In the genomic region with DNA sequence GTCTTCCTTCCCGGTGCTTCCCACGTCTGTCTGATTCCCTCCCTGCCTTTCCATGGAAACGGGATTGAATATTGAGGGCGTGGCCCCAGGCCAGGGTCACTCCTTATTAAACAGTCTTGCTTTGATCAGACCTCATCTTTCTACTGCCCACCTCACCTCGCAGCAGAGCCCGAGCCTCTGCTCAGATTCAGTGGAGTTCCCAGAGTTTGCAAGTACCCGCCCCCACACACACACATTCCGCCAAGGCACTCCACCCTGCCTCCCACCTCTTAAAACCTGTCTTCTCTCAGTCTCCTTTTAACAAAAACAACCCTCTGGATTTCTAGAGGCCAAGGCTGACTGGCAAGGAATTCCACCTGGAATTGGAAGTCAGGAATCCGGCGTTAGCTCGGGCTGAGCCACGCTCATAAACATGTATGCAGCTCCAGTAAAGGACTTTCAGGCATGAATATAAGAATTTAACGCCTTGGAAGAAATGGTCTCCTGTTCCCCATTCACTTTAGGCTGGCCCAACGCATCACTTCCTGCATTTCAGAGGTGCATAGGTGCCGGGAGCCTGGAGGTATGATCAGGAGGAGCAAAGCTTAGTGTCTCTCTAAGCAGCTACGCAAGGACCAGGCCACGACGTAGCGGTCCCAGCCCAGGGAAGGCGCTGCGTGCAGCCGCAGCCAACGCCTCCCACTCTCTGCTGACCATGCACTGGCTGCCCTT, we compare ENCODE assay signal across 7 mouse cellular contexts. TPM values are rescaled to one million over a fixed set of nuclear protein-coding genes. Genes with fewer than 3 reads are reported as not detected.
DNase-seq lines count a peak whose midpoint lies in the region; ATAC-seq and TF ChIP-seq lines count a peak whose summit lies in the region.

No protein-coding gene starts in this region.

- ATAC-seq in hindbrain, postnatal 0 days: 0 out of 2 replicates have a peak, but pooled peaks have one; percentile 7
- ATAC-seq in neural tube, embryonic 11.5 days (ENCODE audit: insufficient read depth, low FRiP score, low TSS enrichment): no peak

- H3K4me3 ChIP-seq in forebrain, embryonic 10.5 days: peak overlapping the region; percentile 57
- peak overlapping the region; percentile 41 for H3K4me3 ChIP-seq in hindbrain, postnatal 0 days (ENCODE audit: low read length)
- H3K4me3 ChIP-seq in neural tube, embryonic 11.5 days (ENCODE audit: low read depth, low read length): peak overlapping the region; percentile 37
- no peak overlapping the region for H3K4me3 ChIP-seq in thymus, adult 2 months (ENCODE audit: control insufficient read depth, insufficient read depth, low read length)

- TF ChIP-seq CTCF in hindbrain, postnatal 0 days (IDR thresholded peaks at IDR 0.05; ENCODE audit: low read depth): no peak
- TF ChIP-seq CTCF in thymus, adult 2 months (IDR thresholded peaks at IDR 0.05; ENCODE audit: borderline replicate concordance, control insufficient read depth, extremely low read depth, insufficient read depth, low read length, poor library complexity): no peak

- TF ChIP-seq POLR2A in thymus, adult 2 months (IDR thresholded peaks at IDR 0.05; ENCODE audit: control insufficient read depth, extremely low read depth, insufficient read depth, low read length, poor library complexity): no peak

- H3K27ac ChIP-seq in forebrain, embryonic 10.5 days: no peak overlapping the region
- no peak overlapping the region; the same call in 1 of the 2 replicates for H3K27ac ChIP-seq in hindbrain, postnatal 0 days
- no peak overlapping the region for H3K27ac ChIP-seq in neural tube, embryonic 11.5 days (ENCODE audit: low read depth, low read length)
- H3K27ac ChIP-seq in thymus, adult 2 months (ENCODE audit: control insufficient read depth, insufficient read depth, low read length): no peak overlapping the region

- peak overlapping the region; percentile 48; the same call in 1 of the 2 replicates for H3K9ac ChIP-seq in hindbrain, postnatal 0 days (replicated peaks; ENCODE audit: low read length)
- no peak overlapping the region for H3K9ac ChIP-seq in neural tube, embryonic 11.5 days (ENCODE audit: low read length)

- H3K4me2 ChIP-seq in hindbrain, postnatal 0 days (ENCODE audit: low read depth, low read length): peak overlapping the region; percentile 86
- H3K4me2 ChIP-seq in neural tube, embryonic 11.5 days (ENCODE audit: low read depth): peak overlapping the region; percentile 73

- H3K27me3 ChIP-seq in forebrain, embryonic 10.5 days (ENCODE audit: poor library complexity, severe bottlenecking): peaks cover 93% of the 10 kb centered on the region
- peaks cover 9% of the 10 kb centered on the region for H3K27me3 ChIP-seq in hindbrain, postnatal 0 days (ENCODE audit: insufficient read depth, low read length)
- peaks cover 67% of the 10 kb centered on the region for H3K27me3 ChIP-seq in neural tube, embryonic 11.5 days (ENCODE audit: control insufficient read depth, insufficient read depth, low read length)
- H3K27me3 ChIP-seq in thymus, adult 2 months (ENCODE audit: control insufficient read depth, insufficient read depth, low read length): peaks cover 35% of the 10 kb centered on the region

- DNase-seq in ovary, adult 18-20 months (ENCODE audit: low spot score): peak; percentile 22
- DNase-seq in ovary, postnatal 14 days (ENCODE audit: low spot score): no peak
- peak; percentile 28 for DNase-seq in forebrain, embryonic 10.5 days (ENCODE audit: extremely low spot score, low spot score)
- DNase-seq in hindbrain, postnatal 0 days (ENCODE audit: low spot score): no peak
- peak; percentile 43 for DNase-seq in neural tube, embryonic 11.5 days (ENCODE audit: low spot score)
- DNase-seq in natural killer cell, adult 2 months (ENCODE audit: low spot score in 2 of 2): no peak
- DNase-seq in thymus, adult 2 months: no peak

- no peaks in the 10 kb centered on the region for H3K36me3 ChIP-seq in forebrain, embryonic 10.5 days (replicated peaks)
- H3K36me3 ChIP-seq in hindbrain, postnatal 0 days (ENCODE audit: insufficient read depth, low read length): no peaks in the 10 kb centered on the region
- H3K36me3 ChIP-seq in neural tube, embryonic 11.5 days (ENCODE audit: control insufficient read depth, insufficient read depth, low read length): no peaks in the 10 kb centered on the region
- H3K36me3 ChIP-seq in thymus, adult 2 months (ENCODE audit: control insufficient read depth, insufficient read depth, low read length): no peaks in the 10 kb centered on the region

- H3K4me1 ChIP-seq in forebrain, embryonic 10.5 days: peaks cover 57% of the 10 kb centered on the region
- H3K4me1 ChIP-seq in hindbrain, postnatal 0 days (ENCODE audit: insufficient read depth, low read length): peaks cover 29% of the 10 kb centered on the region
- H3K4me1 ChIP-seq in neural tube, embryonic 11.5 days (ENCODE audit: control insufficient read depth, insufficient read depth, low read length): peaks cover 11% of the 10 kb centered on the region
- H3K4me1 ChIP-seq in thymus, adult 2 months (replicated peaks; ENCODE audit: control insufficient read depth, insufficient read depth, low read length): peaks cover 11% of the 10 kb centered on the region

- H3K9me3 ChIP-seq in forebrain, embryonic 10.5 days: no peaks in the 10 kb centered on the region
- H3K9me3 ChIP-seq in hindbrain, postnatal 0 days (ENCODE audit: low read length): no peaks in the 10 kb centered on the region
- no peaks in the 10 kb centered on the region for H3K9me3 ChIP-seq in neural tube, embryonic 11.5 days (ENCODE audit: control insufficient read depth, low read length)

- 3% methylated on average over 23 of the region's 23 CpGs for WGBS in forebrain, embryonic 10.5 days
- 8% methylated on average over 23 of the region's 23 CpGs for WGBS in hindbrain, postnatal 0 days
- 2% methylated on average over 23 of the region's 23 CpGs for WGBS in neural tube, embryonic 11.5 days
- 15% methylated on average over 23 of the region's 23 CpGs for WGBS in thymus, adult 2 months

RNA-seq across cellular contexts. Expression of gene Rpp25, which starts 0.8 kb away (rescaled TPM):
- polyA plus RNA-seq in forebrain, embryonic 10.5 days (2016; fragmentation: Nextera tagmentation; extraction: Ambion mirVana): 1.2 and 1.4 TPM in 2 replicates
- total RNA-seq in hindbrain, postnatal 0 days (2014; rRNA removed): 11.7 and 19.6 TPM in 2 replicates
- 15.2 and 17.0 TPM in 2 replicates for polyA plus RNA-seq in hindbrain, postnatal 0 days (2015; fragmentation: Nextera tagmentation; extraction: Ambion mirVana)
- polyA plus RNA-seq in neural tube, embryonic 11.5 days (2014; fragmentation: Nextera tagmentation; extraction: Ambion mirVana): 8.7 and 8.8 TPM in 2 replicates
- polyA plus RNA-seq in thymus, adult 2 months (2012; rRNA removed): 0.26 and 0.75 TPM in 2 replicates

RNA-seq across cellular contexts. Expression of gene Cox5a, which starts 18.0 kb away (rescaled TPM):
- polyA plus RNA-seq in forebrain, embryonic 10.5 days (2016; fragmentation: Nextera tagmentation; extraction: Ambion mirVana): 686 and 693 TPM in 2 replicates
- total RNA-seq in hindbrain, postnatal 0 days (2014; rRNA removed): 212 and 237 TPM in 2 replicates
- 1,238 and 1,244 TPM in 2 replicates for polyA plus RNA-seq in hindbrain, postnatal 0 days (2015; fragmentation: Nextera tagmentation; extraction: Ambion mirVana)
- 688 and 702 TPM in 2 replicates for polyA plus RNA-seq in neural tube, embryonic 11.5 days (2014; fragmentation: Nextera tagmentation; extraction: Ambion mirVana)
- 376 and 397 TPM in 2 replicates for polyA plus RNA-seq in thymus, adult 2 months (2012; rRNA removed)

RNA-seq across cellular contexts. Expression of gene Fam219b, which starts 34.3 kb away (rescaled TPM):
- polyA plus RNA-seq in forebrain, embryonic 10.5 days (2016; fragmentation: Nextera tagmentation; extraction: Ambion mirVana): 17.7 and 18.7 TPM in 2 replicates
- 14.6 and 21.5 TPM in 2 replicates for total RNA-seq in hindbrain, postnatal 0 days (2014; rRNA removed)
- 22.2 and 23.2 TPM in 2 replicates for polyA plus RNA-seq in hindbrain, postnatal 0 days (2015; fragmentation: Nextera tagmentation; extraction: Ambion mirVana)
- 15.9 and 18.2 TPM in 2 replicates for polyA plus RNA-seq in neural tube, embryonic 11.5 days (2014; fragmentation: Nextera tagmentation; extraction: Ambion mirVana)
- 9.8 and 10.4 TPM in 2 replicates for polyA plus RNA-seq in thymus, adult 2 months (2012; rRNA removed)

RNA-seq across cellular contexts. Expression of gene Scamp5, which starts 35.2 kb away (rescaled TPM):
- 12.9 and 15.5 TPM in 2 replicates for polyA plus RNA-seq in forebrain, embryonic 10.5 days (2016; fragmentation: Nextera tagmentation; extraction: Ambion mirVana)
- 366 and 375 TPM in 2 replicates for total RNA-seq in hindbrain, postnatal 0 days (2014; rRNA removed)
- 154 and 163 TPM in 2 replicates for polyA plus RNA-seq in hindbrain, postnatal 0 days (2015; fragmentation: Nextera tagmentation; extraction: Ambion mirVana)
- 13.2 and 15.0 TPM in 2 replicates for polyA plus RNA-seq in neural tube, embryonic 11.5 days (2014; fragmentation: Nextera tagmentation; extraction: Ambion mirVana)
- polyA plus RNA-seq in thymus, adult 2 months (2012; rRNA removed): 9.3 and 12.1 TPM in 2 replicates

RNA-seq across cellular contexts. Expression of gene Mpi, which starts 49.5 kb away (rescaled TPM):
- polyA plus RNA-seq in forebrain, embryonic 10.5 days (2016; fragmentation: Nextera tagmentation; extraction: Ambion mirVana): 63.2 and 66.9 TPM in 2 replicates
- total RNA-seq in hindbrain, postnatal 0 days (2014; rRNA removed): 67.9 and 78.6 TPM in 2 replicates
- polyA plus RNA-seq in hindbrain, postnatal 0 days (2015; fragmentation: Nextera tagmentation; extraction: Ambion mirVana): 61.5 and 64.6 TPM in 2 replicates
- polyA plus RNA-seq in neural tube, embryonic 11.5 days (2014; fragmentation: Nextera tagmentation; extraction: Ambion mirVana): 52.8 and 53.0 TPM in 2 replicates
- polyA plus RNA-seq in thymus, adult 2 months (2012; rRNA removed): 39.1 and 54.3 TPM in 2 replicates

Comparison
In these comparisons a context has a peak if more than half of its experiments do, and no peak if none do; other contexts are left out.
1. DNase-seq: peak in ovary, adult 18-20 months (single experiment), forebrain, embryonic 10.5 days (single experiment) and neural tube, embryonic 11.5 days (single experiment); none in ovary, postnatal 14 days (single experiment), hindbrain, postnatal 0 days (single experiment), natural killer cell, adult 2 months (0 of 2) and thymus, adult 2 months (single experiment).